Mouse (Mus musculus) lung, embryonic 14.5 days (tissue): ENCODE measurements at regions not wholly inside any gene's neighbourhood (a gene's known extent, or its start where the extent isn't known, plus 50 kb on each side); places are given as distances from the start of the nearest gene placed in this dataset.

Source experiments
- ATAC-seq: fragments of 200-750 bp; cut with Nextera tagmentation; 2 replicates; pipeline ENCODE4 v1.8.0; 2017; ENCODE audit warnings: mild to moderate bottlenecking, moderate TSS enrichment, moderate library complexity; ENCODE audit not compliant: insufficient read depth
- DNase-seq: peaks from one replicate; pipeline ENCODE4 v3.0.0-alpha.2; 2015
- H3K27ac ChIP-seq: fragments of 300-500 bp; sonication (generic); 2 replicates; pipeline ENCODE4 v1.5.1; 2014; ENCODE audit warnings: low read depth, mild to moderate bottlenecking, moderate library complexity
- H3K27me3 ChIP-seq: fragments of 300-500 bp; sonication (generic); 2 replicates; pipeline ENCODE4 v1.6.1; 2014; ENCODE audit warnings: low read length, control low read depth; ENCODE audit not compliant: insufficient read depth
- H3K36me3 ChIP-seq: fragments of 300-500 bp; sonication (generic); 2 replicates; pipeline ENCODE4 v1.6.1; 2014; ENCODE audit warnings: control low read depth; ENCODE audit not compliant: insufficient read depth
- H3K4me1 ChIP-seq: fragments of 300-500 bp; sonication (generic); 2 replicates; pipeline ENCODE4 v1.6.1; 2014; ENCODE audit warnings: antibody characterized with exemption, control low read depth; ENCODE audit not compliant: insufficient read depth
- H3K4me2 ChIP-seq: fragments of 300-500 bp; sonication (generic); 2 replicates; pipeline ENCODE4 v1.6.1; 2014; ENCODE audit warnings: mild to moderate bottlenecking
- H3K4me3 ChIP-seq: fragments of 300-500 bp; sonication (generic); 2 replicates; pipeline ENCODE4 v1.5.1; 2014; ENCODE audit warnings: low read depth, low read length
- H3K9ac ChIP-seq: fragments of 300-500 bp; sonication (generic); 2 replicates; pipeline ENCODE4 v1.6.1; 2014
- H3K9me3 ChIP-seq: fragments of 300-500 bp; sonication (generic); 2 replicates; pipeline ENCODE4 v1.6.1; 2016; ENCODE audit warnings: low read depth, low read length, control low read depth
- CTCF ChIP-seq: IDR thresholded peaks from 2 replicates; pipeline ENCODE4 v1.5.1; 2016; ENCODE audit warnings: antibody characterized with exemption, low read depth
- WGBS: fragments of 180-500 bp; shearing (Covaris S2); extraction: QIAGEN DNeasy Blood & Tissue Kit; methylation state at CpG from one replicate; pipeline ENCODE4 v1.1.7; 2014; 5-methylcytosine and 5-hydroxymethylcytosine counted together

- H3K4me2 ChIP-seq: no peak overlapping the region
- ATAC-seq: no peak
- H3K36me3 ChIP-seq: no peaks in the 10 kb centered on the region
- no peaks in the 10 kb centered on the region for H3K27me3 ChIP-seq
- H3K4me1 ChIP-seq: no peaks in the 10 kb centered on the region
- DNase-seq: no peak
- no peak for TF ChIP-seq CTCF
- 56% methylated on average over 4 of the region's 4 CpGs for WGBS
- no peaks in the 10 kb centered on the region for H3K9me3 ChIP-seq
- no peak overlapping the region for H3K4me3 ChIP-seq
- no peak overlapping the region for H3K9ac ChIP-seq
- no peak overlapping the region for H3K27ac ChIP-seq
Observed at GRCm38 (mm10) chr2:75270115-75270514, 388.9 kb upstream of the Hnrnpa3 start.

GRCm38 (mm10) chr2:75287900-75288299 is 371.2 kb upstream of the Hnrnpa3 start:
- no peaks in the 10 kb centered on the region for H3K4me1 ChIP-seq
- 78% methylated on average over 1 of the region's 1 CpGs for WGBS

GRCm38 (mm10) chr2:75291674-75292073 is 367.4 kb upstream of the Hnrnpa3 start:
- DNase-seq: no peak
- no peaks in the 10 kb centered on the region for H3K27me3 ChIP-seq
- H3K36me3 ChIP-seq: no peaks in the 10 kb centered on the region
- no peak overlapping the region for H3K9ac ChIP-seq
- WGBS: 63% methylated on average over 2 of the region's 2 CpGs
- no peaks in the 10 kb centered on the region for H3K4me1 ChIP-seq
- no peak for TF ChIP-seq CTCF
- no peaks in the 10 kb centered on the region for H3K9me3 ChIP-seq
- no peak overlapping the region for H3K27ac ChIP-seq
- no peak overlapping the region for H3K4me2 ChIP-seq
- no peak for ATAC-seq
- H3K4me3 ChIP-seq: no peak overlapping the region

More at GRCm38 (mm10) chr2:75287900-75288299, 371.2 kb upstream of the Hnrnpa3 start:
- no peaks in the 10 kb centered on the region for H3K27me3 ChIP-seq
- ATAC-seq (no peak), DNase-seq (no peak)
- no peaks in the 10 kb centered on the region for H3K9me3 ChIP-seq
- no peak overlapping the region for H3K9ac ChIP-seq
- no peak overlapping the region for H3K4me3 ChIP-seq
- TF ChIP-seq CTCF: no peak
- H3K4me2 ChIP-seq: no peak overlapping the region
- no peaks in the 10 kb centered on the region for H3K36me3 ChIP-seq
- no peak overlapping the region for H3K27ac ChIP-seq

GRCm38 (mm10) chr2:75306821-75307220 is 352.2 kb upstream of the Hnrnpa3 start:
- 67% methylated on average over 3 of the region's 3 CpGs for WGBS
- Histone ChIP-seq H3K4me3 (no peak overlapping the region), H3K9me3 (no peaks in the 10 kb centered on the region), H3K27me3 (peaks cover 5% of the 10 kb centered on the region; the same call in 1 of the 2 replicates), H3K4me1 (no peaks in the 10 kb centered on the region), H3K27ac (no peak overlapping the region), H3K36me3 (no peaks in the 10 kb centered on the region), H3K9ac (no peak overlapping the region), H3K4me2 (no peak overlapping the region)
- TF ChIP-seq CTCF: no peak
- DNase-seq: no peak
- no peak for ATAC-seq

- Histone ChIP-seq H3K9ac (no peak overlapping the region), H3K4me1 (no peaks in the 10 kb centered on the region; the same call in 1 of the 2 replicates), H3K36me3 (no peaks in the 10 kb centered on the region), H3K27ac (no peak overlapping the region), H3K4me2 (no peak overlapping the region), H3K9me3 (no peaks in the 10 kb centered on the region), H3K4me3 (no peak overlapping the region), H3K27me3 (peaks cover 19% of the 10 kb centered on the region; the same call in 1 of the 2 replicates)
- WGBS: 49% methylated on average over 4 of the region's 4 CpGs
- no peak for DNase-seq
- no peak for ATAC-seq
- no peak for TF ChIP-seq CTCF
Observed at GRCm38 (mm10) chr2:75311191-75311590, 347.9 kb upstream of the Hnrnpa3 start.

- ATAC-seq (no peak), DNase-seq (peak; percentile 82)
- H3K4me2 ChIP-seq: no peak overlapping the region
- no peaks in the 10 kb centered on the region for H3K9me3 ChIP-seq
- H3K36me3 ChIP-seq: no peaks in the 10 kb centered on the region
- peaks cover 19% of the 10 kb centered on the region; the same call in 1 of the 2 replicates for H3K27me3 ChIP-seq
- H3K9ac ChIP-seq: no peak overlapping the region
- H3K27ac ChIP-seq: no peak overlapping the region
- WGBS: 12% methylated on average over 7 of the region's 7 CpGs
- no peak overlapping the region for H3K4me3 ChIP-seq
- no peaks in the 10 kb centered on the region; the same call in 1 of the 2 replicates for H3K4me1 ChIP-seq
- TF ChIP-seq CTCF: peak; percentile 67
Observed at GRCm38 (mm10) chr2:75312246-75312645, 346.8 kb upstream of the Hnrnpa3 start.

- Histone ChIP-seq H3K9ac (no peak overlapping the region), H3K4me2 (0 out of 2 replicates have a peak overlapping the region, but pooled peaks have one; percentile 12), H3K9me3 (no peaks in the 10 kb centered on the region), H3K4me1 (no peaks in the 10 kb centered on the region; the same call in 1 of the 2 replicates), H3K36me3 (no peaks in the 10 kb centered on the region), H3K4me3 (no peak overlapping the region), H3K27me3 (peaks cover 19% of the 10 kb centered on the region; the same call in 1 of the 2 replicates), H3K27ac (no peak overlapping the region)
- 14% methylated on average over 7 of the region's 7 CpGs for WGBS
- ATAC-seq (peak; percentile 47; the same call in 1 of the 2 replicates), DNase-seq (peak; percentile 65)
- no peak for TF ChIP-seq CTCF
Observed at GRCm38 (mm10) chr2:75315341-75315740, 343.7 kb upstream of the Hnrnpa3 start.
